Mouse (Mus musculus) c-Kit-positive CD71-positive TER-119-positive erythroid progenitor cells, embryonic 14.5 days (primary cell): ENCODE results near the gene Runx1.

Experiments
- DNase-seq: peaks from one replicate; pipeline ENCODE4 v3.0.0-alpha.2; 2013; ENCODE audit warnings: low spot score

Gene Runx1

GRCm38 (mm10) chr16:92698612-92698998 lies 127.3 kb downstream of the Runx1 start:
- peak; percentile 90 for DNase-seq

- no peak for DNase-seq
Measured at GRCm38 (mm10) chr16:92697737-92698611, 128.0 kb downstream of the Runx1 start.

GRCm38 (mm10) chr16:92697227-92697736 lies 128.7 kb downstream of the Runx1 start:
- peak; percentile 86 for DNase-seq

- DNase-seq = no peak
Measured at GRCm38 (mm10) chr16:92696411-92697015, 129.4 kb downstream of the Runx1 start.

- no peak for DNase-seq
Measured at GRCm38 (mm10) chr16:92695981-92696380, 130.0 kb downstream of the Runx1 start.

GRCm38 (mm10) chr16:92695200-92695921 lies 130.6 kb downstream of the Runx1 start:
- no peak for DNase-seq

GRCm38 (mm10) chr16:92694496-92695106 lies 131.3 kb downstream of the Runx1 start:
- no peak for DNase-seq

- DNase-seq = no peak
Measured at GRCm38 (mm10) chr16:92690759-92691158, 135.2 kb downstream of the Runx1 start.

GRCm38 (mm10) chr16:92688941-92689340 lies 137.0 kb downstream of the Runx1 start:
- DNase-seq = no peak

- no peak for DNase-seq
Measured at GRCm38 (mm10) chr16:92686978-92687377, 139.0 kb downstream of the Runx1 start.

- no peak for DNase-seq
Measured at GRCm38 (mm10) chr16:92685766-92686315, 140.1 kb downstream of the Runx1 start.

- DNase-seq = no peak
Measured at GRCm38 (mm10) chr16:92684423-92685211, 141.3 kb downstream of the Runx1 start.

- no peak for DNase-seq
Measured at GRCm38 (mm10) chr16:92676630-92677029, 149.3 kb downstream of the Runx1 start.

GRCm38 (mm10) chr16:92675677-92676076 lies 150.3 kb downstream of the Runx1 start:
- DNase-seq = no peak

- DNase-seq = no peak
Measured at GRCm38 (mm10) chr16:92674916-92675450, 151.0 kb downstream of the Runx1 start.

- no peak for DNase-seq
Measured at GRCm38 (mm10) chr16:92674121-92674816, 151.7 kb downstream of the Runx1 start.

- no peak for DNase-seq
Measured at GRCm38 (mm10) chr16:92668807-92669206, 157.1 kb downstream of the Runx1 start.

GRCm38 (mm10) chr16:92661757-92662156 lies 164.2 kb downstream of the Runx1 start:
- DNase-seq = no peak

GRCm38 (mm10) chr16:92656750-92657149 lies 169.2 kb downstream of the Runx1 start:
- DNase-seq = no peak
